Mouse (Mus musculus) testis, adult 2 months (tissue): Measurements from ENCODE around the gene Scgb2b20.

Experiments
- CTCF ChIP-seq: fragments of 200-500 bp; IDR thresholded peaks from 2 replicates; pipeline ENCODE4 v1.5.1; 2012; ENCODE audit warnings: low read depth, mild to moderate bottlenecking, inconsistent platforms, low read length, moderate library complexity; ENCODE audit not compliant: control insufficient read depth, insufficient read depth, insufficient replicate concordance
- POLR2A ChIP-seq: fragments of 200-500 bp; IDR thresholded peaks from 2 replicates; pipeline ENCODE4 v1.6.1; 2012; ENCODE audit warnings: low read depth, mild to moderate bottlenecking, inconsistent platforms, low read length, moderate library complexity; ENCODE audit not compliant: control insufficient read depth

DNA sequence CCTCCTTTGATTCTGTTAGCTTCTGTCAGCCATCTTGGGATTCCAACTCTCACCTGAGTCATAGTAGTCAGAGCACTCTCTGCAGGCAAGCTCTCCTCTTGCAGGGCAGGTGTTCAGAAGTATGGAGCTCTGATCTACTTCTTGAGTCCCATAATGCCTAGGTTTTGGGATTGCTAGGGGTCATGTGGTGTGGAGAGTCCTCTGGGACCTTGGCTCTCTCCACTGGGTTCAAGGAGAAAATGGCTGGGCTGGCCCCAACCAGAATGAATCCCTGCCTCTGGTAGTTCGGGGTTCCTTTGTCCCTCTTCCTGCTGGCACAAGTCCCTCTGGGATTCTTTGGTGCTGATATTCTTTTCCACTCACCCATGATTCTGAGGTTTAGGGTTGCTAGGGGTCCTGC, 35.5 kb upstream of the Scgb2b20 start:
- TF ChIP-seq CTCF (no peak), POLR2A (no peak)
